Mouse (Mus musculus) embryonic facial prominence, embryonic 11.5 days (tissue): Measurements from ENCODE around the gene Zfc3h1. TPM values are rescaled to one million over a fixed set of nuclear protein-coding genes. Genes with fewer than 3 reads are reported as not detected.
A peak's percentile ranks its signal among the peaks of the same experiment; 100 is the strongest.

Experiments
- ATAC-seq: fragments of 200-750 bp; cut with Nextera tagmentation; replicated peaks from 2 replicates; pipeline ENCODE4 v1.8.0; 2017; ENCODE audit warnings: low read depth; ENCODE audit not compliant: insufficient number of reproducible peaks, low FRiP score, low TSS enrichment
- DNase-seq: peaks from one replicate; pipeline ENCODE4 v3.0.0-alpha.2; 2015; ENCODE audit warnings: low spot score
- H3K27ac ChIP-seq: fragments of 300-500 bp; sonication (generic); replicated peaks from 2 replicates; pipeline ENCODE4 v1.5.1; 2014; ENCODE audit warnings: mild to moderate bottlenecking, low read depth, low read length, control low read depth
- H3K27me3 ChIP-seq: fragments of 300-500 bp; sonication (generic); 2 replicates; pipeline ENCODE4 v1.6.1; 2014; ENCODE audit warnings: mild to moderate bottlenecking, low read length, moderate library complexity, mixed read lengths; ENCODE audit not compliant: control insufficient read depth, insufficient read depth
- H3K36me3 ChIP-seq: fragments of 300-500 bp; sonication (generic); replicated peaks from 2 replicates; pipeline ENCODE4 v1.6.1; 2014; ENCODE audit warnings: low read depth, mild to moderate bottlenecking, low read length, moderate library complexity, mixed read lengths; ENCODE audit not compliant: control insufficient read depth, insufficient read depth
- H3K4me1 ChIP-seq: fragments of 300-500 bp; sonication (generic); 2 replicates; pipeline ENCODE4 v1.6.1; 2014; ENCODE audit warnings: low read length, mixed read lengths; ENCODE audit not compliant: control insufficient read depth, insufficient read depth
- H3K4me2 ChIP-seq: fragments of 300-500 bp; sonication (generic); 2 replicates; pipeline ENCODE4 v1.6.1; 2014; ENCODE audit warnings: low read depth, mild to moderate bottlenecking, control low read depth, low read length, moderate library complexity
- H3K4me3 ChIP-seq: fragments of 300-500 bp; sonication (generic); 2 replicates; pipeline ENCODE4 v1.5.1; 2014; ENCODE audit warnings: low read depth, low read length, control low read depth
- H3K9ac ChIP-seq: fragments of 300-500 bp; sonication (generic); replicated peaks from 2 replicates; pipeline ENCODE4 v1.6.1; 2014; ENCODE audit warnings: mild to moderate bottlenecking, control low read depth, low read length
- H3K9me3 ChIP-seq: fragments of 300-500 bp; sonication (generic); replicated peaks from 2 replicates; pipeline ENCODE4 v1.6.1; 2016; ENCODE audit warnings: mild to moderate bottlenecking, low read length, inconsistent platforms, mixed read lengths; ENCODE audit not compliant: control insufficient read depth
- WGBS: fragments of 180-500 bp; shearing (Covaris S2); extraction: QIAGEN DNeasy Blood & Tissue Kit; methylation state at CpG from one replicate; pipeline ENCODE4 v1.1.7; 2014; 5-methylcytosine and 5-hydroxymethylcytosine counted together
- polyA plus RNA-seq: library from polyadenylated mRNA; unstranded; fragments of >200 nt; fragmentation: Nextera tagmentation; extraction: Ambion mirVana; gene quantifications from 2 replicates; pipeline ENCODE4 v1.2.1, GENCODE M21; 2014

The Zfc3h1 gene
- polyA plus RNA-seq, 1 experiment from 2014 or later = 23.1 TPM

GRCm38 (mm10) chr10:115457368-115458021 is 72.7 kb downstream of the Zfc3h1 start:
- DNase-seq = no peak
- H3K9me3 ChIP-seq = no peaks in the 10 kb centered on the region
- no peak overlapping the region for H3K27ac ChIP-seq

DNA sequence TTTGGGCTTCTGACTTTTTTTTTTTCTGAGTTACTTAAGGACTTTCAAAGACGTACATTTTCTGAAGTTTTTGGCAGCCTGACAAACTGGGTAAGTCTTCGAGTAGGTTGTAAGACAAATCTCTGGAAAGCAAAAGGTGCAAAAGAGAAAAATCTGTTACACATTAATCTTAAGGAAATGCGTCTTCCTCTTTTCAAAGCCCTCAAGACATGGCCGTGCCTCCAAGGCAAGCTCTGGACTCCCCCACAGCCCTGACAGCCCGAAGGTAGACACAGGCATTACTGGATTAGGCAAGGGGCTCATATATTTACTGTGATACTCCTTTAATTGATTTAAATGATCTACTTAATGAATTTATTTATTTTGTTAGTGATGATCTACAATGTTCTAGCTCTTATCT is 77.9 kb downstream of the Zfc3h1 start:
- no peaks in the 10 kb centered on the region for H3K36me3 ChIP-seq
- H3K27ac ChIP-seq = no peak overlapping the region
- DNase-seq (peak; percentile 36), ATAC-seq (no peak)
- no peak overlapping the region for H3K4me2 ChIP-seq
- no peaks in the 10 kb centered on the region for H3K4me1 ChIP-seq
- H3K4me3 ChIP-seq = no peak overlapping the region
- H3K27me3 ChIP-seq = no peaks in the 10 kb centered on the region
- no peak overlapping the region for H3K9ac ChIP-seq
- WGBS = 47% methylated on average over 5 of the region's 5 CpGs
- H3K9me3 ChIP-seq = no peaks in the 10 kb centered on the region

More at GRCm38 (mm10) chr10:115457368-115458021, 72.7 kb downstream of the Zfc3h1 start:
- 57% methylated on average over 6 of the region's 6 CpGs for WGBS
- Histone ChIP-seq H3K4me2 (no peak overlapping the region), H3K27me3 (no peaks in the 10 kb centered on the region), H3K4me1 (no peaks in the 10 kb centered on the region), H3K36me3 (no peaks in the 10 kb centered on the region), H3K9ac (no peak overlapping the region), H3K4me3 (no peak overlapping the region)
- ATAC-seq = no peak

- DNase-seq (no peak), ATAC-seq (no peak)
- H3K9me3 ChIP-seq = no peaks in the 10 kb centered on the region
- no peak overlapping the region for H3K4me2 ChIP-seq
- no peak overlapping the region for H3K9ac ChIP-seq
- H3K36me3 ChIP-seq = no peaks in the 10 kb centered on the region
- H3K27me3 ChIP-seq = no peaks in the 10 kb centered on the region
- no peaks in the 10 kb centered on the region for H3K4me1 ChIP-seq
- WGBS = 79% methylated on average over 7 of the region's 7 CpGs
- H3K4me3 ChIP-seq = no peak overlapping the region
- no peak overlapping the region for H3K27ac ChIP-seq
These were observed 80.3 kb downstream of the Zfc3h1 start for GRCm38 (mm10) chr10:115465072-115465471.

GRCm38 (mm10) chr10:115465778-115466177 is 81.0 kb downstream of the Zfc3h1 start:
- no peak for DNase-seq
- Histone ChIP-seq H3K9me3 (no peaks in the 10 kb centered on the region), H3K27ac (no peak overlapping the region), H3K4me2 (no peak overlapping the region), H3K27me3 (no peaks in the 10 kb centered on the region), H3K9ac (no peak overlapping the region), H3K4me1 (no peaks in the 10 kb centered on the region), H3K36me3 (no peaks in the 10 kb centered on the region), H3K4me3 (no peak overlapping the region)
- WGBS = 53% methylated on average over 6 of the region's 6 CpGs
- no peak for ATAC-seq

GRCm38 (mm10) chr10:115467985-115468384 is 83.2 kb downstream of the Zfc3h1 start:
- no peak overlapping the region for H3K4me3 ChIP-seq
- 88% methylated on average over 8 of the region's 8 CpGs for WGBS
- no peak for ATAC-seq

DNA sequence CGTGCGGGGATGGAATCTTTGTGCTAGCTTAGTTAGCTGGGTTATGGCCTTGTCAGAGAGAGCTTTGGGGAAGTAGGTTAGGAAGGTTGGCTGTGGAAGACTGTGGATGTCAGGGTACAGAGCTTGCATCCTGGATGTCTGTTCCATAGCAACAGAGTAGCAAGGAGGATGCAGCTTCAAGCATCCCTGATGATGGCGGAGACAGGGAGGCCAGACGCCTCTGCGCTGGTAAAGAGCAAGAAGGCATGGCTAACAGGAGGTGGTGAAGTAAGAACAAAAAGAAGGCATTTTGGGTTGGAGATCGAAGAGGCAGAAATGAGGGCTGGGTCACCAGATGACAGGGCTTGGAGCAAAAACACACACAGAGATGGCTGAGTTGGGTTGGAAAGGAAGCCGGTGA is 83.9 kb downstream of the Zfc3h1 start:
- 55% methylated on average over 7 of the region's 7 CpGs for WGBS
- DNase-seq = no peak
- no peaks in the 10 kb centered on the region for H3K9me3 ChIP-seq
- no peak overlapping the region for H3K27ac ChIP-seq
- no peaks in the 10 kb centered on the region for H3K4me1 ChIP-seq
- no peak overlapping the region for H3K4me3 ChIP-seq
- H3K36me3 ChIP-seq = no peaks in the 10 kb centered on the region
- ATAC-seq = no peak
- no peak overlapping the region for H3K9ac ChIP-seq
- H3K4me2 ChIP-seq = no peak overlapping the region
- no peaks in the 10 kb centered on the region for H3K27me3 ChIP-seq

More at GRCm38 (mm10) chr10:115467985-115468384, 83.2 kb downstream of the Zfc3h1 start:
- no peak for DNase-seq
- Histone ChIP-seq H3K9ac (no peak overlapping the region), H3K27me3 (no peaks in the 10 kb centered on the region), H3K9me3 (no peaks in the 10 kb centered on the region), H3K27ac (no peak overlapping the region), H3K36me3 (no peaks in the 10 kb centered on the region), H3K4me1 (no peaks in the 10 kb centered on the region), H3K4me2 (no peak overlapping the region)

- Histone ChIP-seq H3K9ac (no peak overlapping the region), H3K4me3 (no peak overlapping the region), H3K36me3 (no peaks in the 10 kb centered on the region), H3K27me3 (no peaks in the 10 kb centered on the region), H3K27ac (no peak overlapping the region), H3K4me2 (no peak overlapping the region), H3K4me1 (no peaks in the 10 kb centered on the region), H3K9me3 (no peaks in the 10 kb centered on the region)
- DNase-seq (no peak), ATAC-seq (no peak)
- 27% methylated on average over 7 of the region's 7 CpGs for WGBS
These were observed 84.3 kb downstream of the Zfc3h1 start for GRCm38 (mm10) chr10:115469040-115469439.

DNA sequence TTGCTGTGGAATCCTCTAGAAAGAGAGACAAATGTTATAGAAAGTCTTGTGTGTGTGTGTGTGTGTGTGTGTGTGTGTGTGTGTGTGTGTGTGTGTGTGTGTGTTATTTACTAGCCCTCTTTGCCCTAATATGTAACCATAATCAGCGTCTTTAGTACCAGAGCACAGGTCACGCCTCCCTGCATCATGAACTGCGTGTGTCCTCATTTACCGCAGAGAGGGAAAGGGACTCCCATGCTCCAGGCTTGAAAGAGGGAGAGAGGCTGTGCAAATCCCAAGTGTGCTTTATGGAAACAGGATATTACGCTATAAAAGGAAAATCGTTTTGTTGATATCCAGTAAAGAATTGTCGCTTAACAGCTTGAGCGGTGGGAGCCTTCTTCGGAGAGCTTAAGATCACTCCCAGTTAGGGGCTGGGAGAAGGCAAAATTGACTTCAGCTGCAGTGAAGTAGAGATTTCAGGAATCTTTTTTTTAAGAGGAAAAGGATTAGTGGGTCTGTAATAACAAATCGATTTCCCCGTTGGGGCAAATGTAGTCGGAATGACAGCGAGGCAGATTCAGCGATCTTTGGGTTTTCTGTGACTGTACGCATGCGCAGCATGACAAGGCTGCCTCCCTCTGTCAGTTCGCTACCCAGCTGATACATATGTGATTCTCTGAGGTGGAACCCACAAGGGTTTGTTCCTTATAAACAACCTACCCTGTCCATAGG is 86.0 kb downstream of the Zfc3h1 start:
- Histone ChIP-seq H3K4me2 (no peak overlapping the region; the same call in 1 of the 2 replicates), H3K27me3 (no peaks in the 10 kb centered on the region), H3K27ac (no peak overlapping the region), H3K9ac (no peak overlapping the region), H3K36me3 (no peaks in the 10 kb centered on the region), H3K4me1 (no peaks in the 10 kb centered on the region), H3K9me3 (no peaks in the 10 kb centered on the region), H3K4me3 (peak overlapping the region; percentile 14)
- peak; percentile 46 for DNase-seq
- 40% methylated on average over 17 of the region's 17 CpGs for WGBS
- ATAC-seq = no peak
